Mouse (Mus musculus): ENCODE measurements around the gene Rab24. TPM values are rescaled to one million over a fixed set of nuclear protein-coding genes. Genes with fewer than 3 reads are reported as not detected.
A peak's percentile ranks its signal among the peaks of the same experiment; 100 is the strongest.

Gene Rab24
- polyA plus RNA-seq, 1 experiment, result 54.3 TPM

GRCm38 (mm10) chr13:55327633-55328032, 5.9 kb upstream of the Rab24 start:
- peaks cover 37% of the 10 kb centered on the region for H3K79me2 ChIP-seq (ENCODE audit: control insufficient read depth, insufficient read depth)
- H3K79me3 ChIP-seq (ENCODE audit: low read depth), result peaks cover 21% of the 10 kb centered on the region
- TF ChIP-seq CTCF (IDR thresholded peaks at IDR 0.05; ENCODE audit: control insufficient read depth, insufficient read depth, insufficient read length) (peak; percentile 86), MYOG (IDR thresholded peaks at IDR 0.05; ENCODE audit: control insufficient read depth, extremely low read depth, insufficient read length) (no peak), FOSL1 (IDR thresholded peaks at IDR 0.05; ENCODE audit: insufficient read depth, low read length, poor library complexity, severe bottlenecking) (no peak), USF1 (IDR thresholded peaks at IDR 0.05; ENCODE audit: low read depth) (peak; percentile 41), MAX (IDR thresholded peaks at IDR 0.05) (peak; percentile 48), MYOD1 (IDR thresholded peaks at IDR 0.05; ENCODE audit: control insufficient read depth, insufficient read length, low read depth) (no peak), CEBPB (IDR thresholded peaks at IDR 0.05; ENCODE audit: low read depth) (no peak)
- no peaks in the 10 kb centered on the region for H3K27me3 ChIP-seq (ENCODE audit: control insufficient read depth, insufficient read depth, insufficient read length)
- no peak overlapping the region for H3ac ChIP-seq (ENCODE audit: control insufficient read depth, insufficient read length, low read depth)
- H3K4me3 ChIP-seq (ENCODE audit: insufficient read depth, poor library complexity, severe bottlenecking), result no peak overlapping the region
- peaks cover 29% of the 10 kb centered on the region for H3K36me3 ChIP-seq (ENCODE audit: control insufficient read depth, insufficient read depth)

GRCm38 (mm10) chr13:55327169-55327568, 5.4 kb upstream of the Rab24 start:
- Histone ChIP-seq H3K4me3 (ENCODE audit: insufficient read depth, poor library complexity, severe bottlenecking) (no peak overlapping the region), H3K27me3 (ENCODE audit: control insufficient read depth, insufficient read depth, insufficient read length) (no peaks in the 10 kb centered on the region), H3K79me3 (ENCODE audit: low read depth) (peaks cover 25% of the 10 kb centered on the region), H3K36me3 (ENCODE audit: control insufficient read depth, insufficient read depth) (peaks cover 29% of the 10 kb centered on the region), H3ac (ENCODE audit: control insufficient read depth, insufficient read length, low read depth) (no peak overlapping the region), H3K79me2 (ENCODE audit: control insufficient read depth, insufficient read depth) (peaks cover 41% of the 10 kb centered on the region)
- TF ChIP-seq MAX (IDR thresholded peaks at IDR 0.05) (no peak), USF1 (IDR thresholded peaks at IDR 0.05; ENCODE audit: low read depth) (no peak), FOSL1 (IDR thresholded peaks at IDR 0.05; ENCODE audit: insufficient read depth, low read length, poor library complexity, severe bottlenecking) (no peak), CTCF (IDR thresholded peaks at IDR 0.05; ENCODE audit: control insufficient read depth, insufficient read depth, insufficient read length) (no peak), MYOD1 (IDR thresholded peaks at IDR 0.05; ENCODE audit: control insufficient read depth, insufficient read length, low read depth) (no peak), MYOG (IDR thresholded peaks at IDR 0.05; ENCODE audit: control insufficient read depth, extremely low read depth, insufficient read length) (no peak), CEBPB (IDR thresholded peaks at IDR 0.05; ENCODE audit: low read depth) (no peak)

- Histone ChIP-seq H3K4me3 (ENCODE audit: insufficient read depth, poor library complexity, severe bottlenecking) (no peak overlapping the region), H3ac (ENCODE audit: control insufficient read depth, insufficient read length, low read depth) (no peak overlapping the region), H3K27me3 (ENCODE audit: control insufficient read depth, insufficient read depth, insufficient read length) (no peaks in the 10 kb centered on the region), H3K79me3 (ENCODE audit: low read depth) (peaks cover 36% of the 10 kb centered on the region), H3K79me2 (ENCODE audit: control insufficient read depth, insufficient read depth) (peaks cover 57% of the 10 kb centered on the region), H3K36me3 (ENCODE audit: control insufficient read depth, insufficient read depth) (peaks cover 29% of the 10 kb centered on the region)
- TF ChIP-seq CTCF (IDR thresholded peaks at IDR 0.05; ENCODE audit: control insufficient read depth, insufficient read depth, insufficient read length), result no peak
- TF ChIP-seq MAX (IDR thresholded peaks at IDR 0.05), result no peak
- TF ChIP-seq CEBPB (IDR thresholded peaks at IDR 0.05; ENCODE audit: low read depth), result no peak
- TF ChIP-seq MYOG (IDR thresholded peaks at IDR 0.05; ENCODE audit: control insufficient read depth, extremely low read depth, insufficient read length), result no peak
- no peak for TF ChIP-seq FOSL1 (IDR thresholded peaks at IDR 0.05; ENCODE audit: insufficient read depth, low read length, poor library complexity, severe bottlenecking)
- no peak for TF ChIP-seq USF1 (IDR thresholded peaks at IDR 0.05; ENCODE audit: low read depth)
- no peak for TF ChIP-seq MYOD1 (IDR thresholded peaks at IDR 0.05; ENCODE audit: control insufficient read depth, insufficient read length, low read depth)
These were observed 3.9 kb upstream of the Rab24 start for GRCm38 (mm10) chr13:55325596-55325995.

- Histone ChIP-seq H3K27me3 (ENCODE audit: control insufficient read depth, insufficient read depth, insufficient read length) (no peaks in the 10 kb centered on the region), H3K79me2 (ENCODE audit: control insufficient read depth, insufficient read depth) (peaks cover 52% of the 10 kb centered on the region), H3K79me3 (ENCODE audit: low read depth) (peaks cover 34% of the 10 kb centered on the region), H3ac (ENCODE audit: control insufficient read depth, insufficient read length, low read depth) (peak overlapping the region; percentile 92), H3K36me3 (ENCODE audit: control insufficient read depth, insufficient read depth) (peaks cover 49% of the 10 kb centered on the region), H3K4me3 (ENCODE audit: insufficient read depth, poor library complexity, severe bottlenecking) (peak overlapping the region; percentile 92)
- TF ChIP-seq CEBPB (IDR thresholded peaks at IDR 0.05; ENCODE audit: low read depth) (no peak), FOSL1 (IDR thresholded peaks at IDR 0.05; ENCODE audit: insufficient read depth, low read length, poor library complexity, severe bottlenecking) (no peak), MYOD1 (IDR thresholded peaks at IDR 0.05; ENCODE audit: control insufficient read depth, insufficient read length, low read depth) (no peak), MAX (IDR thresholded peaks at IDR 0.05) (no peak), USF1 (IDR thresholded peaks at IDR 0.05; ENCODE audit: low read depth) (no peak), MYOG (IDR thresholded peaks at IDR 0.05; ENCODE audit: control insufficient read depth, extremely low read depth, insufficient read length) (no peak), CTCF (IDR thresholded peaks at IDR 0.05; ENCODE audit: control insufficient read depth, insufficient read depth, insufficient read length) (no peak)
These were observed 532 bp upstream of the Rab24 start for GRCm38 (mm10) chr13:55322130-55322825.

GRCm38 (mm10) chr13:55319931-55320533, 1.7 kb downstream of the Rab24 start, which contains the start of gene Prelid1:
Prelid1 (plus strand) TSS chr13:55320500.
- no peak for TF ChIP-seq CEBPB (IDR thresholded peaks at IDR 0.05; ENCODE audit: low read depth)
- TF ChIP-seq MYOD1 (IDR thresholded peaks at IDR 0.05; ENCODE audit: control insufficient read depth, insufficient read length, low read depth), result peak; percentile 41
- Histone ChIP-seq H3K4me3 (ENCODE audit: insufficient read depth, poor library complexity, severe bottlenecking) (peak within 1 kb of the TSS; percentile 92), H3ac (ENCODE audit: control insufficient read depth, insufficient read length, low read depth) (peak within 1 kb of the TSS; percentile 92), H3K79me3 (ENCODE audit: low read depth) (peaks cover 30% of the 10 kb centered on the region), H3K27me3 (ENCODE audit: control insufficient read depth, insufficient read depth, insufficient read length) (no peaks in the 10 kb centered on the region), H3K79me2 (ENCODE audit: control insufficient read depth, insufficient read depth) (peaks cover 52% of the 10 kb centered on the region), H3K36me3 (ENCODE audit: control insufficient read depth, insufficient read depth) (peaks cover 40% of the 10 kb centered on the region)
